Mouse (Mus musculus): ENCODE results near the gene Arhgap10. TPM values are rescaled to one million over a fixed set of nuclear protein-coding genes. Genes with fewer than 3 reads are reported as not detected.

The Arhgap10 gene
- polyA plus RNA-seq, 1 experiment from 2014 or later: 11.4 TPM

GRCm38 (mm10) chr8:77369671-77370070 is 148.1 kb downstream of the Arhgap10 start:
- Histone ChIP-seq H3K27me3 (no peaks in the 10 kb centered on the region), H3K36me3 (replicated peaks) (no peaks in the 10 kb centered on the region), H3K27ac (no peak overlapping the region), H3K9ac (no peak overlapping the region), H3K9me3 (no peaks in the 10 kb centered on the region), H3K4me3 (replicated peaks) (no peak overlapping the region), H3K4me2 (no peak overlapping the region), H3K4me1 (0 out of 2 replicates have a peak, but pooled peaks cover 7% of the 10 kb centered on the region)
- no peak for ATAC-seq (ENCODE audit: low FRiP score)
- WGBS: 84% methylated on average over 7 of the region's 7 CpGs

- Histone ChIP-seq H3K9me3 (no peaks in the 10 kb centered on the region), H3K27ac (no peak overlapping the region), H3K36me3 (replicated peaks) (no peaks in the 10 kb centered on the region), H3K4me3 (replicated peaks) (no peak overlapping the region), H3K4me2 (no peak overlapping the region), H3K9ac (no peak overlapping the region), H3K27me3 (no peaks in the 10 kb centered on the region), H3K4me1 (0 out of 2 replicates have a peak, but pooled peaks cover 7% of the 10 kb centered on the region)
- no peak for ATAC-seq (ENCODE audit: low FRiP score)
- 62% methylated on average over 3 of the region's 3 CpGs for WGBS
Observed at GRCm38 (mm10) chr8:77367091-77367490, 150.7 kb downstream of the Arhgap10 start.

- no peak overlapping the region for H3K27ac ChIP-seq
- no peak overlapping the region for H3K4me3 ChIP-seq (replicated peaks)
- no peaks in the 10 kb centered on the region for H3K9me3 ChIP-seq
- 0 out of 2 replicates have a peak, but pooled peaks cover 10% of the 10 kb centered on the region for H3K4me1 ChIP-seq
- no peak for ATAC-seq (ENCODE audit: low FRiP score)
- no peak overlapping the region for H3K4me2 ChIP-seq
- no peaks in the 10 kb centered on the region for H3K36me3 ChIP-seq (replicated peaks)
- no peak overlapping the region for H3K9ac ChIP-seq
- WGBS: 97% methylated on average over 4 of the region's 4 CpGs
- no peaks in the 10 kb centered on the region for H3K27me3 ChIP-seq
Observed at GRCm38 (mm10) chr8:77366446-77366845, 151.3 kb downstream of the Arhgap10 start.

GRCm38 (mm10) chr8:77365990-77366389 is 151.8 kb downstream of the Arhgap10 start:
- H3K36me3 ChIP-seq (replicated peaks): no peaks in the 10 kb centered on the region
- ATAC-seq (ENCODE audit: low FRiP score): no peak
- H3K4me3 ChIP-seq (replicated peaks): no peak overlapping the region
- H3K9ac ChIP-seq: no peak overlapping the region
- H3K27me3 ChIP-seq: no peaks in the 10 kb centered on the region
- 0 out of 2 replicates have a peak, but pooled peaks cover 10% of the 10 kb centered on the region for H3K4me1 ChIP-seq
- H3K4me2 ChIP-seq: no peak overlapping the region
- 52% methylated on average over 6 of the region's 6 CpGs for WGBS
- no peak overlapping the region for H3K27ac ChIP-seq
- H3K9me3 ChIP-seq: no peaks in the 10 kb centered on the region

GRCm38 (mm10) chr8:77364472-77364871 is 153.3 kb downstream of the Arhgap10 start:
- H3K27ac ChIP-seq: no peak overlapping the region
- H3K27me3 ChIP-seq: no peaks in the 10 kb centered on the region
- 0 out of 2 replicates have a peak, but pooled peaks cover 3% of the 10 kb centered on the region for H3K4me1 ChIP-seq
- H3K4me2 ChIP-seq: no peak overlapping the region
- H3K9me3 ChIP-seq: no peaks in the 10 kb centered on the region
- no peaks in the 10 kb centered on the region for H3K36me3 ChIP-seq (replicated peaks)
- no peak overlapping the region for H3K9ac ChIP-seq
- 89% methylated on average over 11 of the region's 11 CpGs for WGBS
- no peak for ATAC-seq (ENCODE audit: low FRiP score)
- no peak overlapping the region for H3K4me3 ChIP-seq (replicated peaks)

- no peak for ATAC-seq (ENCODE audit: low FRiP score)
- H3K4me3 ChIP-seq (replicated peaks): no peak overlapping the region
- H3K27ac ChIP-seq: no peak overlapping the region
- no peak overlapping the region for H3K9ac ChIP-seq
- H3K4me2 ChIP-seq: no peak overlapping the region
- 42% methylated on average over 5 of the region's 5 CpGs for WGBS
- no peaks in the 10 kb centered on the region for H3K27me3 ChIP-seq
- 0 out of 2 replicates have a peak, but pooled peaks cover 3% of the 10 kb centered on the region for H3K4me1 ChIP-seq
- no peaks in the 10 kb centered on the region for H3K36me3 ChIP-seq (replicated peaks)
- no peaks in the 10 kb centered on the region for H3K9me3 ChIP-seq
Observed at GRCm38 (mm10) chr8:77360853-77361252, 156.9 kb downstream of the Arhgap10 start.

GRCm38 (mm10) chr8:77360423-77360822 is 157.3 kb downstream of the Arhgap10 start:
- Histone ChIP-seq H3K36me3 (replicated peaks) (no peaks in the 10 kb centered on the region), H3K4me1 (0 out of 2 replicates have a peak, but pooled peaks cover 3% of the 10 kb centered on the region), H3K4me2 (no peak overlapping the region), H3K9me3 (no peaks in the 10 kb centered on the region), H3K9ac (no peak overlapping the region), H3K27me3 (no peaks in the 10 kb centered on the region), H3K4me3 (replicated peaks) (no peak overlapping the region), H3K27ac (no peak overlapping the region)
- WGBS: 62% methylated on average over 5 of the region's 5 CpGs
- ATAC-seq (ENCODE audit: low FRiP score): no peak

- no peak overlapping the region for H3K4me2 ChIP-seq
- H3K36me3 ChIP-seq (replicated peaks): no peaks in the 10 kb centered on the region
- H3K4me1 ChIP-seq: 0 out of 2 replicates have a peak, but pooled peaks cover 3% of the 10 kb centered on the region
- no peaks in the 10 kb centered on the region for H3K9me3 ChIP-seq
- H3K9ac ChIP-seq: no peak overlapping the region
- no peak overlapping the region for H3K27ac ChIP-seq
- H3K27me3 ChIP-seq: no peaks in the 10 kb centered on the region
- no peak for ATAC-seq (ENCODE audit: low FRiP score)
- 82% methylated on average over 8 of the region's 8 CpGs for WGBS
- H3K4me3 ChIP-seq (replicated peaks): no peak overlapping the region
Observed at GRCm38 (mm10) chr8:77357126-77357525, 160.6 kb downstream of the Arhgap10 start.

- Histone ChIP-seq H3K9ac (no peak overlapping the region), H3K4me2 (no peak overlapping the region), H3K27me3 (no peaks in the 10 kb centered on the region), H3K36me3 (replicated peaks) (no peaks in the 10 kb centered on the region), H3K4me1 (0 out of 2 replicates have a peak, but pooled peaks cover 6% of the 10 kb centered on the region), H3K27ac (no peak overlapping the region), H3K9me3 (no peaks in the 10 kb centered on the region), H3K4me3 (replicated peaks) (no peak overlapping the region)
- no peak for ATAC-seq (ENCODE audit: low FRiP score)
- 89% methylated on average over 5 of the region's 5 CpGs for WGBS
Observed at GRCm38 (mm10) chr8:77355344-77355743, 162.4 kb downstream of the Arhgap10 start.

- Histone ChIP-seq H3K36me3 (replicated peaks) (no peaks in the 10 kb centered on the region), H3K27ac (no peak overlapping the region), H3K9me3 (no peaks in the 10 kb centered on the region), H3K4me2 (no peak overlapping the region), H3K27me3 (no peaks in the 10 kb centered on the region), H3K4me3 (replicated peaks) (no peak overlapping the region), H3K4me1 (peaks cover 13% of the 10 kb centered on the region; the same call in 1 of the 2 replicates), H3K9ac (no peak overlapping the region)
- 89% methylated on average over 1 of the region's 1 CpGs for WGBS
- ATAC-seq (ENCODE audit: low FRiP score): no peak
Observed at GRCm38 (mm10) chr8:77354189-77354588, 163.6 kb downstream of the Arhgap10 start.

GRCm38 (mm10) chr8:77351177-77351860 is 166.4 kb downstream of the Arhgap10 start:
- H3K9ac ChIP-seq: no peak overlapping the region
- WGBS: 70% methylated on average over 9 of the region's 9 CpGs
- H3K27ac ChIP-seq: no peak overlapping the region
- H3K36me3 ChIP-seq (replicated peaks): no peaks in the 10 kb centered on the region
- H3K4me2 ChIP-seq: no peak overlapping the region
- H3K27me3 ChIP-seq: no peaks in the 10 kb centered on the region
- H3K4me1 ChIP-seq: peaks cover 14% of the 10 kb centered on the region; the same call in 1 of the 2 replicates
- no peak for ATAC-seq (ENCODE audit: low FRiP score)
- H3K4me3 ChIP-seq (replicated peaks): no peak overlapping the region
- no peaks in the 10 kb centered on the region for H3K9me3 ChIP-seq

- H3K36me3 ChIP-seq (replicated peaks): no peaks in the 10 kb centered on the region
- no peak overlapping the region for H3K27ac ChIP-seq
- WGBS: 85% methylated on average over 4 of the region's 4 CpGs
- H3K4me2 ChIP-seq: no peak overlapping the region
- H3K9ac ChIP-seq: no peak overlapping the region
- no peak overlapping the region for H3K4me3 ChIP-seq (replicated peaks)
- no peak for ATAC-seq (ENCODE audit: low FRiP score)
- peaks cover 14% of the 10 kb centered on the region; the same call in 1 of the 2 replicates for H3K4me1 ChIP-seq
- H3K27me3 ChIP-seq: no peaks in the 10 kb centered on the region
- no peaks in the 10 kb centered on the region for H3K9me3 ChIP-seq
Observed at GRCm38 (mm10) chr8:77350121-77350777, 167.5 kb downstream of the Arhgap10 start.

All from forebrain, embryonic 12.5 days (tissue).